Mouse (Mus musculus): ENCODE measurements around the gene Gm37419. TPM values are rescaled to one million over a fixed set of nuclear protein-coding genes. Genes with fewer than 3 reads are reported as not detected.

Gm37419 gene
- polyA plus RNA-seq, 1 experiment from 2014 or later: not detected

DNA sequence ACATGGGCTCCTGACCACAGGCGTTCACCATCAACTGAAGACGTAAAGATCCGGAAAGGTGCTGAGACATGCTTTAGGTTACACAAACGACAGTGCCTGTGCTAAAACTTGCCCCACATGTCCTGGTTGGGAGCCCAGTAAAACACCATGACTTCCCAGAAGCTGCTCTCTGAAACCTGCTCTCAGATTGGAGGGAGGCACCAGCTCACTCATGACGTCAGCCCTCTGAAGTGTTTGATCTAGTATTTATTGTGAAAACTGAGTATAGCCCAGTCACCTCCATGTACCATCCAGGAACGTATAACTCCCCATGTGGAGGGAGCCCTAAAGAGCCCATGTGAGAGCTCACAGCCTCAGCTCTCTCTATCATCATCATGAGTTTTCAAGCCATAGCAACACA is 9.6 kb downstream of the Gm37419 start:
- 83% methylated on average over 6 of the region's 6 CpGs for WGBS
- no peak for ATAC-seq (replicated peaks; ENCODE audit: low FRiP score)

GRCm38 (mm10) chr16:24005928-24006327 is 17.6 kb downstream of the Gm37419 start:
- Histone ChIP-seq H3K9ac (ENCODE audit: low read depth, low read length) (no peak overlapping the region), H3K9me3 (ENCODE audit: control insufficient read depth, low read length) (no peaks in the 10 kb centered on the region), H3K4me1 (replicated peaks; ENCODE audit: control insufficient read depth, insufficient read depth, low read length) (no peaks in the 10 kb centered on the region), H3K36me3 (ENCODE audit: control insufficient read depth, insufficient read depth, low read length) (no peaks in the 10 kb centered on the region), H3K4me3 (ENCODE audit: low read depth, low read length) (no peak overlapping the region), H3K4me2 (no peak overlapping the region), H3K27ac (ENCODE audit: low read depth, low read length) (no peak overlapping the region), H3K27me3 (replicated peaks; ENCODE audit: control insufficient read depth, insufficient read depth, low read length) (no peaks in the 10 kb centered on the region)
- DNase-seq (ENCODE audit: low spot score): no peak
- no peak for ATAC-seq (replicated peaks; ENCODE audit: low FRiP score)
- WGBS: 80% methylated on average over 8 of the region's 8 CpGs

More for the DNA sequence above, 9.6 kb downstream of the Gm37419 start:
- Histone ChIP-seq H3K4me2 (no peak overlapping the region), H3K27ac (ENCODE audit: low read depth, low read length) (no peak overlapping the region), H3K27me3 (replicated peaks; ENCODE audit: control insufficient read depth, insufficient read depth, low read length) (no peaks in the 10 kb centered on the region), H3K9ac (ENCODE audit: low read depth, low read length) (no peak overlapping the region), H3K4me1 (replicated peaks; ENCODE audit: control insufficient read depth, insufficient read depth, low read length) (no peaks in the 10 kb centered on the region), H3K9me3 (ENCODE audit: control insufficient read depth, low read length) (no peaks in the 10 kb centered on the region), H3K36me3 (ENCODE audit: control insufficient read depth, insufficient read depth, low read length) (no peaks in the 10 kb centered on the region), H3K4me3 (ENCODE audit: low read depth, low read length) (no peak overlapping the region)
- DNase-seq (ENCODE audit: low spot score): no peak

DNA sequence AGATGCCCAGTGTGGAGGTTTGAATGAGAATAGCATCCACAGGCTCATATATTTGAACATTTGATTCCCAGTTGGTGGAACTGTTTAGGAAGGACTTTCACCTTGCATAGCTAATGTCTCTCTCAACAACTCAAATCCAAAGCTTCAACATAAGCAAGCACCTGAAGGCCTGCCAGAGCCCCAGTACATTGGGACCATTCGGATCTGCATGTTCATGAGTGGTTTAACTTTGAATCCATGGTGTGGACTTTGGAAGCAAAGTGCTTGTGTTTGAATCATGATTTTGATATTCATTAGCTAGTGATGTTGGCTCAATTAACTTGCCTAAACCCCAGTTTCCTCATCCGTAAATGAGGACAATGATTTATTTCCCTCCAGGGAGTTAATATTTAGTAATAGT is 21.6 kb downstream of the Gm37419 start:
- H3K4me1 ChIP-seq (replicated peaks; ENCODE audit: control insufficient read depth, insufficient read depth, low read length): no peaks in the 10 kb centered on the region
- no peaks in the 10 kb centered on the region for H3K9me3 ChIP-seq (ENCODE audit: control insufficient read depth, low read length)
- H3K27ac ChIP-seq (ENCODE audit: low read depth, low read length): no peak overlapping the region
- H3K36me3 ChIP-seq (ENCODE audit: control insufficient read depth, insufficient read depth, low read length): no peaks in the 10 kb centered on the region
- no peak overlapping the region for H3K9ac ChIP-seq (ENCODE audit: low read depth, low read length)
- WGBS: 87% methylated on average over 2 of the region's 2 CpGs
- no peaks in the 10 kb centered on the region for H3K27me3 ChIP-seq (replicated peaks; ENCODE audit: control insufficient read depth, insufficient read depth, low read length)
- DNase-seq (ENCODE audit: low spot score) (no peak), ATAC-seq (replicated peaks; ENCODE audit: low FRiP score) (no peak)
- no peak overlapping the region for H3K4me3 ChIP-seq (ENCODE audit: low read depth, low read length)
- no peak overlapping the region for H3K4me2 ChIP-seq

DNA sequence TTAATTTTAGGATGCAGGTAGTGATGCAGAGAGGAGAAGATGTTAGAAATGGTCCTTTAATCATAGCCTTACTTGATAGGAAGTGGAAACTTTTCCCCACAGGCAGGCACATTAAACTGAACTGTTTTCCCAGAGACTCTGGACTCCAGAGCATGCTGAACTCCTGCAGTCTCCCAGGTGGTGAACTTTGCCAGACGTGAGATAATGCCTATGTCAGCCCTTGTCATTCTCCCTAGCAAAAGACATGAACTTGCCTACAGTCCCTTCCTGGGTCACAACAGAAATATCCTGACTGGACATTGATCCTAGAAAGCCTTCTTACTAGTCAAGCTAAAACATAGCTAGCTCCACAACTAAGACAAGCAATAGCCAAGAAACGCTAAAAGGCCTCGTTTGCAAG is 23.0 kb downstream of the Gm37419 start:
- WGBS: 69% methylated on average over 3 of the region's 3 CpGs
- ATAC-seq (replicated peaks; ENCODE audit: low FRiP score) (no peak), DNase-seq (ENCODE audit: low spot score) (no peak)
- H3K4me2 ChIP-seq: no peak overlapping the region
- no peaks in the 10 kb centered on the region for H3K27me3 ChIP-seq (replicated peaks; ENCODE audit: control insufficient read depth, insufficient read depth, low read length)
- no peak overlapping the region for H3K4me3 ChIP-seq (ENCODE audit: low read depth, low read length)
- no peaks in the 10 kb centered on the region for H3K9me3 ChIP-seq (ENCODE audit: control insufficient read depth, low read length)
- H3K9ac ChIP-seq (ENCODE audit: low read depth, low read length): no peak overlapping the region
- no peaks in the 10 kb centered on the region for H3K36me3 ChIP-seq (ENCODE audit: control insufficient read depth, insufficient read depth, low read length)
- no peaks in the 10 kb centered on the region for H3K4me1 ChIP-seq (replicated peaks; ENCODE audit: control insufficient read depth, insufficient read depth, low read length)
- H3K27ac ChIP-seq (ENCODE audit: low read depth, low read length): no peak overlapping the region

DNA sequence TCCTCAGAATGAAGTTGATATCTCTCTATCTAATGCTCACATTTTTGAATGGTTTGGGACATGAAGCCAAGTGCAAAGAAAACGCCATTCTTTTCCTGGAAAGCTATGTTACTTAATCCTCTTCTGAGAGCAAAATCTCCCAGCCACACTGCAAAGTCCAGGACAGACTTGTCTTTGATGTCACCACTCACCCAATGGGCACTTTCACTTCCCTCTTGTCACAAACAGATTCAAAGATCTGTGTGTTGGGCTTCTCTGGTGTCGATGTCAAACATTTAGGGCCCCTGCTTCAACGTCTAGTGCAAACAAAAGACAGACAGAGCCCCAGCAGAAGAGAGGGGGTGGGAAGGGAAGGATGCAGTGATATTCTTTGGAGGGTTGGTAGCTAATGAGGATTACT is 23.8 kb downstream of the Gm37419 start:
- Histone ChIP-seq H3K4me3 (ENCODE audit: low read depth, low read length) (no peak overlapping the region), H3K36me3 (ENCODE audit: control insufficient read depth, insufficient read depth, low read length) (no peaks in the 10 kb centered on the region), H3K27ac (ENCODE audit: low read depth, low read length) (no peak overlapping the region), H3K27me3 (replicated peaks; ENCODE audit: control insufficient read depth, insufficient read depth, low read length) (no peaks in the 10 kb centered on the region), H3K4me1 (replicated peaks; ENCODE audit: control insufficient read depth, insufficient read depth, low read length) (no peaks in the 10 kb centered on the region), H3K4me2 (no peak overlapping the region), H3K9ac (ENCODE audit: low read depth, low read length) (no peak overlapping the region), H3K9me3 (ENCODE audit: control insufficient read depth, low read length) (no peaks in the 10 kb centered on the region)
- DNase-seq (ENCODE audit: low spot score): no peak
- 36% methylated on average over 3 of the region's 3 CpGs for WGBS
- no peak for ATAC-seq (replicated peaks; ENCODE audit: low FRiP score)

DNA sequence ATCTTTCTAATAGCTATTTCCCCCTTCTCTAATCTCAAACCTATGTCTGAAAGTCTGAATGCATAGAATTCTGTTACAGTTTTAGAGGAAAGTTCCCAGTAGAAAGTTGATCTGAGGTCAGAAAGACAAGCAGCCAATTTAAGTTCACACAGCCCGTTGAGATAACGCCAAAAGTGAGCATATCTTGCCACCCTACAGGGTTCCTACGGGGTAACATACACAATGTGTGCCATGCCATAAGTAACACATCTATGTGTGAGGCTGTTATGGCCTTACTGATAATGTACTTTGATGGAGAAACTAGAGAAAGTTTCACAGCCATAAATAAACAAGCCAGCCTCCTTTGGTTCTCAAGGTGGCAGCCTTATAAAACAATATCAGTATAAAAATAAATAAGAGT is 26.1 kb downstream of the Gm37419 start:
- Histone ChIP-seq H3K27ac (ENCODE audit: low read depth, low read length) (no peak overlapping the region), H3K9me3 (ENCODE audit: control insufficient read depth, low read length) (no peaks in the 10 kb centered on the region), H3K4me1 (replicated peaks; ENCODE audit: control insufficient read depth, insufficient read depth, low read length) (no peaks in the 10 kb centered on the region), H3K9ac (ENCODE audit: low read depth, low read length) (no peak overlapping the region), H3K4me2 (no peak overlapping the region), H3K36me3 (ENCODE audit: control insufficient read depth, insufficient read depth, low read length) (no peaks in the 10 kb centered on the region), H3K27me3 (replicated peaks; ENCODE audit: control insufficient read depth, insufficient read depth, low read length) (no peaks in the 10 kb centered on the region), H3K4me3 (ENCODE audit: low read depth, low read length) (no peak overlapping the region)
- 65% methylated on average over 3 of the region's 3 CpGs for WGBS
- ATAC-seq (replicated peaks; ENCODE audit: low FRiP score) (no peak), DNase-seq (ENCODE audit: low spot score) (no peak)

DNA sequence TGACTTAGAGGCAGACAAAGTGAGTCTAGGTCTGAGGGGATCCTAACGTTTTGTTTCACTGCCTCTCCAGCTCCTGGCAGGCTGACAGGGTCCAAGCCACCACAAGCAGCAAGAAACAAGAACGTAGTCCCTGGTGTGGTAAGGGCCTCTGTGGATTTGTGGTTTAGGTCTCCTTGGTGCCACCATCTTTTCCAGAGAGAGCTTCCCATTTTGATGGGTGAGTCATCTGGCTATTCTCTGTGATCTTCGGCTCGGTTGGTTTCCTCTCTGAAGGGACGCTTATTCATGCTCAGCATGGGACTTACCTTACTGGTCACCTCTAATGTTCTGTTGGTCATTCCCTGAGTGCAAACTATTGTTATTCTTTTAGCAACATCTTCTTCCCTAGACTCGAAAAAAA is 28.0 kb downstream of the Gm37419 start:
- WGBS: 44% methylated on average over 6 of the region's 6 CpGs
- Histone ChIP-seq H3K4me2 (no peak overlapping the region), H3K9me3 (ENCODE audit: control insufficient read depth, low read length) (no peaks in the 10 kb centered on the region), H3K9ac (ENCODE audit: low read depth, low read length) (no peak overlapping the region), H3K36me3 (ENCODE audit: control insufficient read depth, insufficient read depth, low read length) (no peaks in the 10 kb centered on the region), H3K27ac (ENCODE audit: low read depth, low read length) (no peak overlapping the region), H3K4me3 (ENCODE audit: low read depth, low read length) (no peak overlapping the region), H3K4me1 (replicated peaks; ENCODE audit: control insufficient read depth, insufficient read depth, low read length) (no peaks in the 10 kb centered on the region), H3K27me3 (replicated peaks; ENCODE audit: control insufficient read depth, insufficient read depth, low read length) (no peaks in the 10 kb centered on the region)
- no peak for ATAC-seq (replicated peaks; ENCODE audit: low FRiP score)
- DNase-seq (ENCODE audit: low spot score): no peak

GRCm38 (mm10) chr16:24016742-24017141 is 28.5 kb downstream of the Gm37419 start:
- Histone ChIP-seq H3K36me3 (ENCODE audit: control insufficient read depth, insufficient read depth, low read length) (no peaks in the 10 kb centered on the region), H3K27ac (ENCODE audit: low read depth, low read length) (no peak overlapping the region)
- 48% methylated on average over 5 of the region's 5 CpGs for WGBS

GRCm38 (mm10) chr16:24021722-24022121 is 33.4 kb downstream of the Gm37419 start:
- H3K4me2 ChIP-seq: no peak overlapping the region
- H3K36me3 ChIP-seq (ENCODE audit: control insufficient read depth, insufficient read depth, low read length): no peaks in the 10 kb centered on the region
- H3K4me1 ChIP-seq (replicated peaks; ENCODE audit: control insufficient read depth, insufficient read depth, low read length): no peaks in the 10 kb centered on the region
- no peak overlapping the region for H3K4me3 ChIP-seq (ENCODE audit: low read depth, low read length)
- H3K27ac ChIP-seq (ENCODE audit: low read depth, low read length): no peak overlapping the region
- ATAC-seq (replicated peaks; ENCODE audit: low FRiP score) (no peak), DNase-seq (ENCODE audit: low spot score) (no peak)
- H3K27me3 ChIP-seq (replicated peaks; ENCODE audit: control insufficient read depth, insufficient read depth, low read length): no peaks in the 10 kb centered on the region
- H3K9ac ChIP-seq (ENCODE audit: low read depth, low read length): no peak overlapping the region
- no peaks in the 10 kb centered on the region for H3K9me3 ChIP-seq (ENCODE audit: control insufficient read depth, low read length)
- 48% methylated on average over 1 of the region's 1 CpGs for WGBS

More at GRCm38 (mm10) chr16:24016742-24017141, 28.5 kb downstream of the Gm37419 start:
- Histone ChIP-seq H3K9ac (ENCODE audit: low read depth, low read length) (no peak overlapping the region), H3K9me3 (ENCODE audit: control insufficient read depth, low read length) (no peaks in the 10 kb centered on the region), H3K4me3 (ENCODE audit: low read depth, low read length) (no peak overlapping the region), H3K27me3 (replicated peaks; ENCODE audit: control insufficient read depth, insufficient read depth, low read length) (no peaks in the 10 kb centered on the region), H3K4me1 (replicated peaks; ENCODE audit: control insufficient read depth, insufficient read depth, low read length) (no peaks in the 10 kb centered on the region), H3K4me2 (no peak overlapping the region)
- ATAC-seq (replicated peaks; ENCODE audit: low FRiP score): no peak
- DNase-seq (ENCODE audit: low spot score): no peak

Measured in liver, embryonic 11.5 days (tissue).